Mouse (Mus musculus) regulatory T cell (primary cell): ENCODE results near the gene Spc24.
"Not testable (repeated sequence)": the region's sequence is repeated elsewhere in the genome, so short reads cannot be mapped to it uniquely, and the experiment has no call there.

Experiments
- in situ Hi-C: fragments of 300-600 bp; cut with MboI, MseI; formaldehyde crosslinking; loops from one replicate; pipeline ENCODE4 v1.15.1; 2025; ENCODE audit warnings: high pct_unique_total_duplicates

The Spc24 gene

DNA sequence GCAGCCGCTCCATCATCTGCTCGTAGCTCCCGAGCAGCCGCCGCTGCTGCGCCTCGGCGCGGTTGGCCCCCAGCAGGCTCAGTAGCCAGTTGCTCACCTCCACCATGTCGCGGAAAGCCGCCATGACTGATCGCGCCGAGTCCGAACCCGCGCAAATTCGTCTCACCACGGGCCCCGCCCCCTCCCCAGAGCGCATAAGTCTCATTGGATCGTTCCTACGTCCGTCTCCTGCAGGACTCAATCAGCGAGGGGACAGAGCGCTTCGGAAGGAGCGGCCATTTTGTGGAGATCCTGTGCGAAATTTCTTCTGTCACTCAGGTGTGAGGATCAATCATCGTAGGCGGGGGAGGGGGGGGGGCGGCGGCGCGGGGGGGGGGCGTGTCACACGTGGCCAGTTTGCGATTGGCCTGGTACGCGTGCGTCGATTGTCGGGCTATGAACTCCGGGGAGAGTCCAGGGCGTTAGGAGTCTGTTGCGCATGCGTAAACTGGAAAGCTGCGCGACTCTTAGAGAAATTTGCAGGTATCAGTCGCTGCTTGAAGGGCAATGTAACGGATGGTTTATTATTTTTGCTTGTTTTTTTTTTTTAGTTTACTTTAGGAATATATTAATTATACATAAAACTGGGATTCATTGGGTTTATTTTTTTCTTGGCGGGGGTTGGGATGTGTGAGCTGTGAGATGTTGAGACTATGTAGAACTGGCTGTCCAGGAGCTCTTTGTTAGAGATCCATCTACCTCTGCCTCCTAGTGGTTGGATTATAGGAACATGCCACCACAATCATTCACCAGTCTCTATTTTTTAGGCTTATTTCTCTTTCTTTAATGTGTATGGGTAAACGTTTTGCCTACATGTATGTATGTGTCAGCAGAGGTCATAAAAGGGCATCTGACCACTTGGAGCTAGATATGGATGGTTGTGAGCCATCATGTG, at the start of gene Spc24:
Gene Spc24 (minus strand): TSS at position 149 of the 934 bp plus-strand sequence.
- in situ Hi-C loops: no loop called here

DNA sequence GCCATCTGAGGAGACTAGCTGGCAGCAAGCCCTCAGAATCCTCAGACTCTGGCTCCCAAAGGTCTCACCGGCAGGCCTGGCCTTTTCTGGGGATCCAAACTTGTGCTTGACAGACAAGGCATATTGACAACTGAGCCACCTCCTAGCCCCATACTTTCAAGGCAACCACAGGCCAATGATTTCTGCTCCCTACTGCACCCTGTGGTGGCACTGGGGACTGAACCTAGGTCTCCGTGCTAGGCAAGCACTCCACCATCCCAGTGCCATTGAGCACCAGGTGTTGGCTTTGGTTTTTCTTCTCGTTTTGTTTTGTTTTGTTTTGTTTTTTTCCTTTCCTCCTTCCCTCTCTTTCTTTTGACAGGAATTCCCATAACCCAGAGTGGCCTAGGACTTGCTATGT, 48.5 kb upstream of the Spc24 start:
- in situ Hi-C loops: no loop called here

DNA sequence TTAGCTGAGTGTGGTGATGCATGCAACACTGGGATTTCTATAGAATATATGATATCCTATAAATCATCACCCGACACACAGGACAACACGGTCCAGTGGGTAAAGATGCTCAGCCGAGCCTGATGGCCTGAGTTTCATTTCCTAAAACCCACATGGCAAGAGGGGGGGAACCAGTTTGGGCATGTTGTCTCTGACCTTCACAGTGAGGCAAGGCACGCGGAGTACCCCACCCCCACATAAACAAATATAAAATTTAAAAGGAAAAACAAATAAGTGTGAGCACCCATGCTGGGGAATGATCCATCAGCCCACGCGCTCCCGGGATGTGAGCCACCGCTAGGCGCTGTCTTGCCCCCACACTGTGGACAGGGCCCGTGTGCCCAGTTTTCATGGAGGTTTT, 46.9 kb upstream of the Spc24 start:
- in situ Hi-C loops: no loop called here

- in situ Hi-C loops: no loop called here
These were observed 46.3 kb upstream of the Spc24 start for GRCm38 (mm10) chr9:21806363-21806762.

GRCm38 (mm10) chr9:21803986-21804644, 44.0 kb upstream of the Spc24 start:
- in situ Hi-C loops: no loop called here

GRCm38 (mm10) chr9:21801591-21801990, 41.5 kb upstream of the Spc24 start:
- in situ Hi-C loops: no loop called here

GRCm38 (mm10) chr9:21801121-21801520, 41.0 kb upstream of the Spc24 start:
- in situ Hi-C loops: no loop called here

GRCm38 (mm10) chr9:21799010-21799350, 38.9 kb upstream of the Spc24 start:
- in situ Hi-C loops: no loop called here

DNA sequence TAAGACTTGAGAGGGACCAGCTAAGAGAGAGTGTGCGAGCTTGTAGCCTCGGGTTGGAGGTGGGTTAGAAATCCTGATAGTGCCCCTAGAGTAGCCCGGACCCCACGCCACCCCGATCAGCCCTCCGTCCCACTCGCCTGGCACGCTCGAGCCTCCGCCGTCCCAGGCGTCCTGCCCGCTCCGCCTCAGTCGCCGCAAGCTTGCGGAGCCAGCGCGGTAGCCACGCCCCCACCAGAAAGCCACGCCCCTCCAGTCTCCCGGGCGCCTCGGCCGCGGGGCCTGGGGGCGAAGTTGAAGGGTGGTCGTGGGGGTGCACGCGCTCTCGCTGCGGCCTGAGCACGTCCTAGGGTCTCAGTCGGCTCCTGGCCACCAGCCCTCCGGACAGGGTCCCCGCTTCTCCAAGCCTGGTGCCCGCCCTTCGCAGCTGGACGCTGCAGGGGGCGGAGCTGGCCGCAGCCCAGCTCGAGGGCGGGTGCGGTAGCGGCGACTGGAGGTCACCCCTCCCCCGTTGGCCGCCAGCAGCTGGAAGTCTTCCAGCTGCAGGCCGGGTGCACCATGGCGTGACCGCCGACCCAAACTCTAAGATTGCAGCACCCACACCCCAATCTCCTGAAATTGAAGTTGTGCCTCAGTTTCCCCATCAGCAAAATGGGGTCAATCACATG, 38.4 kb upstream of the Spc24 start, which contains the start of gene Kank2:
Gene Kank2 (minus strand): TSS at position 400 of the 665 bp plus-strand sequence.
- in situ Hi-C loops: no loop called here

- in situ Hi-C loops: no loop called here
These were observed 37.8 kb upstream of the Spc24 start for GRCm38 (mm10) chr9:21797921-21798344.

GRCm38 (mm10) chr9:21796919-21797318, 36.8 kb upstream of the Spc24 start:
- in situ Hi-C loops: no loop called here

GRCm38 (mm10) chr9:21796259-21796658, 36.2 kb upstream of the Spc24 start:
- in situ Hi-C loops: no loop called here

DNA sequence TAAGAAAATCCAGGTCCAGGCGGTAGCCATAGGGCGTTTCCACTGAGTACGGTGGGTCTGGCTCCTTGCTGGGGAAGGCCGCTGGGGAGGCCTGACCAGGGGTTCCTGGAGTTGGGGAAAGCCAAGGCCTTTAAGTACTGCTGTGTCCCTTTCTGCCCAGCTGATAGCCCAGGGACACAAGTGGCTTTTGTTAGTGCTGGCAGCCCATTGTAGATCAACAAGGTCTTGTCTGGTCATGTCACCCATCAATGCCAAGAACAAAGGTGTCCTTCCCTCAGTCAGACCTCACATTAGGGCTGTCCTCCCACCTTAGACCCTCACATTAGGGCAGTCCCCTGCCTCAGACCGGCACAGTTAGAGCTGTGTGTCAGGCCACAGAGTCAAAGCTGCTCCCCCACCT, 35.5 kb upstream of the Spc24 start:
- in situ Hi-C loops: no loop called here

DNA sequence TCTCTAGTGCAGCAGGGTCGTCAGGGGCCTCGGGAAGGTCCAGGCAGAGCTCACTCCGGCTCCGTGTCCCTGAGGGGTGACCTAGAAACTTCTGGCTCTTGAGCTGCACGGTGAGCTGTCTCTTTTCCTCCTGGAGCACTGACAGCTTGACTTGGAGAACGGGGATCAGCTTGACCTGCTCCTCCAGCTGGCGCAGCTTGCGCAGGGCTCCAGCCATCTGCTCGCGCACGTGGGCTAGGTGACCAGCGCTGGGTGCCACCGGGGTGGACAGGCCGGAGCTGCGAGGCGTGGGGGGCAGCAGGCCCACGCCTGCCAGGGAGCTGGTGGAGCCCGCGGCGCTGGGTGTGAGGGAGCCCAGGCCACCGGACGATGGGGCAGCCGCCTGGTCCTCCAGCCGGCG, 34.8 kb upstream of the Spc24 start:
- in situ Hi-C loops: no loop called here

DNA sequence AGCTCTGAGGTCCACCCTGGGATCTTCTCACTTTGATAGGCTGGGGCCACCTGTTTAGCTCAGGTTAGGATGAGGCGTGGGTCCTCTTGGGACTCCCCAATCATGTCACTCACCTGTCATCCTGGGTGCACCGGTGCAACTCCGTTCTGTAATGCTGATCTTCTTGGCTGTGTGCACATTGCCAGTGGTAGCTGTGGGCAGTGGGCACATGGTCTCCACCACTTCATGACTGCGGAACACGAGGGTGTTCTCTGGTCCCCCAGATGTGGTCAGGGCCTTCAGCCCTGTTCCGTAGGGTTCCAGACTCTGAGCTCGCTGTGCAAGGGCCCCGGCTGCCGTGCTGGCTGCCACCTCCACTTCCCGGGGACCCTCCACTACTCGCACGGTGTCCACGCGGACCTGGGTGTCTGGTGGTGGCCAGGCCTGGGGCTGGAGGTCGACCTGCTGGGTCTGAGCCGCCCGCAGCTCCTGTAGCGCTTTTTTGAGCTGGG, 34.3 kb upstream of the Spc24 start:
- in situ Hi-C loops: no loop called here

DNA sequence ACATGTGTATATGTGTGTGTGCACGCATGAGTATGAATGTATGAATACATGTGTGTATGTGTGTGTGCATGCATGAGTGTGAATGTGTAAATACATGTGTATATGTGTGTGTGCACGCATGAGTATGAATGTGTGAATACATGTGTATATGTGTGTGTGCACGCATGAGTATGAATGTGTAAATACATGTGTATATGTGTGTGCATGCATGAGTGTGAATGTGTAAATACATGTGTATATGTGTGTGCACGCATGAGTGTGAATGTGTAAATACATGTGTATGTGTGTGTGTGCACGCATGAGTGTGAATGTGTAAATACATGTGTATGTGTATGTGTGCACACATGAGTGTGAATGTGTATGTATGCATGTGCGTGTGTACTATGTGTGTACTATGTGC, 33.4 kb upstream of the Spc24 start:
- in situ Hi-C loops: not testable (repeated sequence)

- in situ Hi-C loops: no loop called here
These were observed 32.5 kb upstream of the Spc24 start for GRCm38 (mm10) chr9:21792644-21793043.

- in situ Hi-C loops: no loop called here
These were observed 31.8 kb upstream of the Spc24 start for GRCm38 (mm10) chr9:21791861-21792260.

GRCm38 (mm10) chr9:21788234-21788633, 28.1 kb upstream of the Spc24 start:
- in situ Hi-C loops: no loop called here

GRCm38 (mm10) chr9:21787654-21788053, 27.6 kb upstream of the Spc24 start:
- in situ Hi-C loops: no loop called here

GRCm38 (mm10) chr9:21786906-21787305, 26.8 kb upstream of the Spc24 start:
- in situ Hi-C loops: no loop called here

DNA sequence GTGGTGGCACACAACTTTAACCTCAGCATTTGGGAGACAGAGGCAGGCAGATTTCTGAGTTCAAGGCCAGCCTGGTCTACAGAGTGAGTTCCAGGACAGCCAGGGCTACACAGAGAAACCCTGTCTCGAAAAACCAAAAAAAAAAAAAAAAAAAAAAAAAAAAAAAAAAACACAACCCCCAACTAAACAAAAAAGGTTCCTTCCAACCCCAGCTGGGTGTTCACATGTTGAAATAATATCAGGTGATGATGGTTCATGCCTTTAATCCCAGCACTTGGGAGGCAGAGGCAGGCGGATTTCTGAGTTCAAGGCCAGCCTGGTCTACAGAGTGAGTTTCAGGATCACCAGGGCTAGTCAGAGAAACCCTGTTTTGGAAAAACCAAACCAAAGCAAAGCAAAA, 26.2 kb upstream of the Spc24 start:
- in situ Hi-C loops: not testable (repeated sequence)
